Mouse (Mus musculus) liver, postnatal 0 days (tissue): Measurements from ENCODE around the gene Chd1l. TPM values are rescaled to one million over a fixed set of nuclear protein-coding genes. Genes with fewer than 3 reads are reported as not detected.
A peak's percentile ranks its signal among the peaks of the same experiment; 100 is the strongest.

Experiments used
- ATAC-seq: fragments of 200-750 bp; cut with Nextera tagmentation; 2 replicates; pipeline ENCODE4 v1.8.0; 2017; ENCODE audit warnings: mild to moderate bottlenecking, moderate library complexity
- DNase-seq: peaks from one replicate; pipeline ENCODE4 v3.0.0-alpha.2; 2016
- H3K27ac ChIP-seq: fragments of 300-500 bp; sonication (generic); 2 replicates; pipeline ENCODE4 v1.5.1; 2014; ENCODE audit warnings: antibody characterized with exemption, moderate library complexity, mild to moderate bottlenecking, low read depth
- H3K27me3 ChIP-seq: fragments of 300-500 bp; sonication (generic); 2 replicates; pipeline ENCODE4 v1.6.1; 2014; ENCODE audit warnings: low read length, control low read depth, mixed read lengths; ENCODE audit not compliant: insufficient read depth
- H3K36me3 ChIP-seq: fragments of 300-500 bp; sonication (generic); replicated peaks from 2 replicates; pipeline ENCODE4 v1.6.1; 2014; ENCODE audit warnings: mild to moderate bottlenecking, control low read depth, low read length, moderate library complexity, mixed read lengths; ENCODE audit not compliant: insufficient read depth
- H3K4me1 ChIP-seq: fragments of 300-500 bp; sonication (generic); 2 replicates; pipeline ENCODE4 v1.6.1; 2014; ENCODE audit warnings: antibody characterized with exemption, mild to moderate bottlenecking, control low read depth; ENCODE audit not compliant: insufficient read depth
- H3K4me2 ChIP-seq: fragments of 300-500 bp; sonication (generic); 2 replicates; pipeline ENCODE4 v1.6.1; 2014; ENCODE audit warnings: low read depth, mild to moderate bottlenecking, low read length, moderate library complexity, mixed read lengths
- H3K4me3 ChIP-seq: fragments of 300-500 bp; sonication (generic); 2 replicates; pipeline ENCODE4 v1.5.1; 2014; ENCODE audit warnings: low read depth, low read length
- H3K9ac ChIP-seq: fragments of 300-500 bp; sonication (generic); replicated peaks from 2 replicates; pipeline ENCODE4 v1.6.1; 2014; ENCODE audit warnings: mild to moderate bottlenecking, moderate library complexity
- H3K9me3 ChIP-seq: fragments of 300-500 bp; sonication (generic); 2 replicates; pipeline ENCODE4 v1.6.1; 2016; ENCODE audit warnings: mild to moderate bottlenecking, control low read depth, low read length, mixed read lengths
- CTCF ChIP-seq: sonication (generic); IDR thresholded peaks from 2 replicates; pipeline ENCODE4 v1.5.1; 2016; ENCODE audit warnings: antibody characterized with exemption, low read depth
- EP300 ChIP-seq: IDR thresholded peaks from 2 replicates; pipeline ENCODE4 v1.6.1; 2016; ENCODE audit warnings: antibody characterized with exemption, low read depth, mild to moderate bottlenecking
- WGBS: fragments of 180-500 bp; shearing (Covaris S2); extraction: QIAGEN DNeasy Blood & Tissue Kit; methylation state at CpG from one replicate; pipeline ENCODE4 v1.1.7; 2014; ENCODE audit not compliant: insufficient replicate concordance; 5-methylcytosine and 5-hydroxymethylcytosine counted together
- polyA plus RNA-seq: library from polyadenylated mRNA; unstranded; fragments of >200 nt; fragmentation: Nextera tagmentation; extraction: Ambion mirVana; gene quantifications from 2 replicates; pipeline ENCODE4 v1.2.1, GENCODE M21; 2015

The Chd1l gene
- polyA plus RNA-seq, 1 experiment from 2014 or later, result 7.1 TPM

- DNase-seq (no peak), ATAC-seq (no peak)
- WGBS, result 40% methylated on average over 2 of the region's 2 CpGs
- H3K9me3 ChIP-seq, result no peaks in the 10 kb centered on the region
- H3K9ac ChIP-seq, result no peak overlapping the region
- H3K36me3 ChIP-seq, result no peaks in the 10 kb centered on the region
- no peak overlapping the region for H3K27ac ChIP-seq
- H3K4me1 ChIP-seq, result peaks cover 14% of the 10 kb centered on the region
- H3K4me3 ChIP-seq, result no peak overlapping the region
- no peak overlapping the region for H3K4me2 ChIP-seq
- no peak for TF ChIP-seq CTCF
- no peak for TF ChIP-seq EP300
- no peaks in the 10 kb centered on the region for H3K27me3 ChIP-seq
These were observed 14.6 kb upstream of the Chd1l start for GRCm38 (mm10) chr3:97624611-97625010.

GRCm38 (mm10) chr3:97620657-97621056 lies 10.7 kb upstream of the Chd1l start:
- Histone ChIP-seq H3K4me3 (no peak overlapping the region), H3K4me1 (no peaks in the 10 kb centered on the region), H3K36me3 (no peaks in the 10 kb centered on the region), H3K9me3 (no peaks in the 10 kb centered on the region), H3K27ac (no peak overlapping the region), H3K27me3 (no peaks in the 10 kb centered on the region), H3K4me2 (no peak overlapping the region), H3K9ac (no peak overlapping the region)
- ATAC-seq, result peak; percentile 66
- no peak for DNase-seq
- WGBS, result 72% methylated on average over 4 of the region's 4 CpGs
- TF ChIP-seq CTCF (no peak), EP300 (no peak)

GRCm38 (mm10) chr3:97617899-97618298 lies 7.9 kb upstream of the Chd1l start:
- 68% methylated on average over 8 of the region's 8 CpGs for WGBS
- Histone ChIP-seq H3K9me3 (no peaks in the 10 kb centered on the region), H3K4me3 (no peak overlapping the region), H3K9ac (no peak overlapping the region), H3K27me3 (no peaks in the 10 kb centered on the region), H3K4me1 (no peaks in the 10 kb centered on the region), H3K27ac (no peak overlapping the region), H3K36me3 (no peaks in the 10 kb centered on the region), H3K4me2 (no peak overlapping the region)
- peak; percentile 25 for DNase-seq
- peak; percentile 52 for ATAC-seq
- no peak for TF ChIP-seq CTCF
- no peak for TF ChIP-seq EP300

- Histone ChIP-seq H3K27ac (no peak overlapping the region), H3K36me3 (no peaks in the 10 kb centered on the region), H3K27me3 (no peaks in the 10 kb centered on the region), H3K9me3 (no peaks in the 10 kb centered on the region), H3K4me2 (no peak overlapping the region), H3K4me1 (no peaks in the 10 kb centered on the region), H3K4me3 (no peak overlapping the region), H3K9ac (no peak overlapping the region)
- TF ChIP-seq EP300 (no peak), CTCF (no peak)
- ATAC-seq (no peak), DNase-seq (no peak)
- WGBS, result 89% methylated on average over 18 of the region's 19 CpGs
These were observed 7.3 kb upstream of the Chd1l start for GRCm38 (mm10) chr3:97617091-97617825.

- no peaks in the 10 kb centered on the region for H3K27me3 ChIP-seq
- TF ChIP-seq EP300 (0 out of 2 replicates have a peak, but pooled peaks have one; percentile 13), CTCF (no peak)
- H3K9ac ChIP-seq, result no peak overlapping the region
- peak overlapping the region; percentile 62 for H3K27ac ChIP-seq
- peak; percentile 39; the same call in 1 of the 2 replicates for ATAC-seq
- peak; percentile 28 for DNase-seq
- 66% methylated on average over 4 of the region's 4 CpGs for WGBS
- no peak overlapping the region for H3K4me2 ChIP-seq
- no peaks in the 10 kb centered on the region for H3K36me3 ChIP-seq
- H3K9me3 ChIP-seq, result no peaks in the 10 kb centered on the region
- no peak overlapping the region for H3K4me3 ChIP-seq
- H3K4me1 ChIP-seq, result peaks cover 5% of the 10 kb centered on the region; the same call in 1 of the 2 replicates
These were observed 5.9 kb upstream of the Chd1l start for GRCm38 (mm10) chr3:97615933-97616332.

- no peak overlapping the region; the same call in 1 of the 2 replicates for H3K27ac ChIP-seq
- no peaks in the 10 kb centered on the region for H3K9me3 ChIP-seq
- no peaks in the 10 kb centered on the region for H3K36me3 ChIP-seq
- no peak overlapping the region for H3K4me2 ChIP-seq
- H3K4me1 ChIP-seq, result peaks cover 11% of the 10 kb centered on the region
- peak; percentile 69 for ATAC-seq
- TF ChIP-seq CTCF, result no peak
- no peak for TF ChIP-seq EP300
- H3K9ac ChIP-seq, result no peak overlapping the region
- 24% methylated on average over 1 of the region's 1 CpGs for WGBS
- peak; percentile 28 for DNase-seq
- no peaks in the 10 kb centered on the region for H3K27me3 ChIP-seq
- no peak overlapping the region for H3K4me3 ChIP-seq
These were observed 5.2 kb upstream of the Chd1l start for GRCm38 (mm10) chr3:97615154-97615553.
